Mouse (Mus musculus): Measurements from ENCODE around the gene Arhgdib.

DNA sequence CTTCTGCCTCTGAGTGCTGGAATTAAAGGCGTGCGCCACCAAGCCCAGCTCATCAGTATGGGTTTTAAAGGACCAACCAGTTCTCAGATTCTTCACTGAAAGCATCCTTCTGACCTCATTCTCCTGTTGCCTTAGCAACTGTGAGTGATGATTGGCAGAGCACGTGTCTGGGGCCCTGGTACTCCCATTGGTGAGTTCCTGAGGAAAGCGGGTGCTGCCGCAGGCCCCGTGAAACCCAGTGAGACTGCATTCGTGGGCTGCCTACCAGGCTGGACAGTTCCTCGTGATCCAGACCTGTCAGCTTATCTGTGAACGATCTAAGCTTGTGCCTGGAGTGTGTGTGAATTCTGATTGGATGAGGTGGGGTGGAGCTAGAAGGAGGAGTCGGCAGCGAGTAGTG, 45.0 kb upstream of the Arhgdib start:
- TF ChIP-seq CTCF (IDR thresholded peaks at IDR 0.05; ENCODE audit: extremely low read depth, insufficient read depth, low read length) (no peak), POLR2A (IDR thresholded peaks at IDR 0.05; ENCODE audit: extremely low read depth, insufficient read depth, low read length) (no peak)
